Mouse (Mus musculus): ENCODE measurements around the gene Gsta2.
A peak's percentile ranks its signal among the peaks of the same experiment; 100 is the strongest.
"Not testable (repeated sequence)": the region's sequence is repeated elsewhere in the genome, so short reads cannot be mapped to it uniquely, and the experiment has no call there.

Gsta2 gene

GRCm38 (mm10) chr9:78299143-78299542 lies 56.4 kb downstream of the Gsta2 start:
- DNase-seq, result not testable (repeated sequence)

DNA sequence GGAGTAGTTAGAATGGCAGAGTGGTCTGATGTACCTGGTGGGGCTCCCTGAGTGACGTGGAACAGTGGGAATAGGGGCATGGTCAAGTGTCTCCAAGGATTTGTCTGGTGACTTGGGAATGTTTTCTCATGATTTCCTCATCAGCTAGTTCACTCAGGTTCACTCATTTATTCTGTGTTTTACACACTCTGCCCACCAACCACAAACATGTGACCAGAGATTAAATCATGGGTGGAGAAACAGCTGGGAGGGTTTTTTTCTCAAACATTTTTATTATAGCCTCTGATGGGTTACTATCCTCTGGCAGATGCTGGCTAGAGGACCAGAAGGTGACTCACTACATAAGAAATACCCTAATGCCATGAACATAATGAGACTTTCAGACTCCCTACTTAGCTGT lies 57.4 kb downstream of the Gsta2 start:
- DNase-seq, result no peak

GRCm38 (mm10) chr9:78296089-78296488 lies 59.5 kb downstream of the Gsta2 start:
- peak; percentile 59 for DNase-seq

DNA sequence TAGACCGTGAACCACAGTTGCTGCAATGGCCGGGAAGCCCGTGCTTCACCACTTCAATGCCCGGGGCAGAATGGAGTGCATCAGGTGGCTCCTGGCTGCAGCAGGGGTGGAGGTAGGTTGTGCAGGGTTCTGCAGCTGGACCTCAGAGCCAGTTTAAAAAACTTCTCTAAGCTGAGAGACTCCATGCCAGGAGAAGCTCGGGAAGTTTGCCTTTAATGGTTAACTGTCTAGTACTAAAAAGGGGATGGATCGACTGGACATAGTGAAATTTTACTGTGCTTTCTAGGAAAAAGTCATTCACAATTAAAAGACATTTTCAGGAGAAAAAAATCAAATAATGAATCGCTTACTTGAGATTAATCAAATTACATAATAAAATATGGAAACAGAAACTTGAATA lies 60.8 kb downstream of the Gsta2 start:
- DNase-seq, result not testable (repeated sequence)

GRCm38 (mm10) chr9:78293683-78294082 lies 61.9 kb downstream of the Gsta2 start:
- not testable (repeated sequence) for DNase-seq

- not testable (repeated sequence) for DNase-seq
Observed at GRCm38 (mm10) chr9:78292462-78292861, 63.1 kb downstream of the Gsta2 start.

- not testable (repeated sequence) for DNase-seq
Observed at GRCm38 (mm10) chr9:78289723-78290122, 65.9 kb downstream of the Gsta2 start, which contains the start of gene Gm10639. Gene Gm10639 (plus strand): TSS chr9:78289923.

DNA sequence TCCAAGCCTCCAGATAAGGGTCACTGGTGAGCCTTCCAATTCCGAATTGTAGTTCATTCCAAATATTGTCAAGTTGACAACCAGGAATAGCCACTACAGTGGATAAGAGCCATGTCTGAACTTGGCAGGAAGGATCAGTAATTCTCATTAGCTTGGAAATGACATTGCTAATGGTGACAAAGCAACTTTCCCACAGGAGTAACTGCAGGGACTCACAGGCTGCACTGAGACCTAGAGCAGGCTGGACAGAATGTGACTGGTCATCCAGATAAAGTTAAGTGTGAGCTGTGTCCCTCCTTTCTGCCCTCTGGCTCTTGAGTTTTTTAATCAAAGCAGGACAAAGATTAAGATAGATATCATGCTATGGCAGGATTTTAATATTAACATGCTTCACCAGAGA lies 66.5 kb downstream of the Gsta2 start:
- DNase-seq, result not testable (repeated sequence)

DNA sequence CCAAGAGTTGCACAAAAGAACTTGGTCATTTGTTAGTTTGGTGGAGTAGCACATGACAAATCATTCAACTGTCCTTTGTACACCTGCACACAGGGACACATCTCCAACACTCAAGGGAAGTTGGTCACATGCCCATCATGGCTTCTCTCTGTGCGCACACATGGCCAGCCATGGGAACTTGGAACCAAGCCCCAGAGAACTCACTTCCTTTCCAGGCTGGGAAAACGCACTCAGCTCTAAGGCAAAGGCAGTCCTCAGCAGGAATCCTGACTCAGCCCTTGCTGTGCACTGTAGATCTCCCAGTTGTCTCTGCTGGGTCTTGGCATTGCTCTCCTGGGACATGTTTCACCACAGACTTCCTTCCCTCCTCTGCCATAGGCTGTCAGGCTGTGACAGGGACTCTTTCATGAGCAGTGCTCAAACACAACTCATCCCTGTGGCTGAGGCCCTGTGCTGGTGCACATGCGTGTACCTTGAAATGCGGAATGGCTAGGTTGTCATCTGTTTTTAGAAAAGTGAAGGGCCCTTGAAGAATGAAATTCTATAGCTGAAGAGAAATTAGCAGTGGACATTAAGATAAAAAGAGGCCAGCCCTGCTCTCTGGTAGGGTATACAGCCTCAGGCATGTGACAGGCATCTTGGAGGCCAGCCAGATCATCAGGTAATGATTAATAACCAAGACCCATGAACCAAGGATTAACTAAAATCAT lies 73.4 kb downstream of the Gsta2 start:
- not testable (repeated sequence) for DNase-seq
